Mouse (Mus musculus): ENCODE results near the gene Atrx.
"Not testable (repeated sequence)": the region's sequence is repeated elsewhere in the genome, so short reads cannot be mapped to it uniquely, and the experiment has no call there.

Gene Atrx

DNA sequence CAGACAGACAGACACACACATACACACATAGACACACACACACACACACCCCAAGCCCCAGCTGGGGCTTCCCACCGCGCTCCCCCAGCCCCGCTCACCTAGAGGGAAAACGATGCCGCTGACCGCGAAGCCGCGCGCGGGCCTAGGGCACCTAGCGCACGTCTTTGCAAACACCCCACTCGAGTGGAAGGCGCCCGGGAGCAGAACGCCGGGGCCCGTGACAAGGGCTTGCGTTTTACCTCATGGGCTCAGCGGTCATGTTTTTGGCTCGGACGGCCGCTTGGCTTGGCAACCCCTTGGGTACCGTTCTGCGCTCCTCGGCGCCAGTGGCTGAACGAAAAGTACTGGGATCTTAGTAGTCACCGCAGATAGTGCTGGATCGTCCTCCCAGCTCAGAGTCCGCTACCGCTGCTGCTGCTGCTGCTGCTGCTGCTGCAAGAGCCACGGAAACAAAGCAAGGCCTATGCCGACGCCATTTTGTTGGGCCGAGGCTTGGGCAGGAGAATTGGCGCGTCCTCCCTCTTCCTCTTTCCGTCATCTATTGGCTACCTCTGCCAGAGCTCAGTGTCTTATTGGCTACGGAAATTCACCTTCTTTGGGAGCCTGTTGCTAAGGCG, at the start of gene Atrx:
Gene Atrx, minus strand, starts transcription at position 543 of the 617 bp plus-strand sequence.
- peak; percentile 76 to 80 for DNase-seq

DNA sequence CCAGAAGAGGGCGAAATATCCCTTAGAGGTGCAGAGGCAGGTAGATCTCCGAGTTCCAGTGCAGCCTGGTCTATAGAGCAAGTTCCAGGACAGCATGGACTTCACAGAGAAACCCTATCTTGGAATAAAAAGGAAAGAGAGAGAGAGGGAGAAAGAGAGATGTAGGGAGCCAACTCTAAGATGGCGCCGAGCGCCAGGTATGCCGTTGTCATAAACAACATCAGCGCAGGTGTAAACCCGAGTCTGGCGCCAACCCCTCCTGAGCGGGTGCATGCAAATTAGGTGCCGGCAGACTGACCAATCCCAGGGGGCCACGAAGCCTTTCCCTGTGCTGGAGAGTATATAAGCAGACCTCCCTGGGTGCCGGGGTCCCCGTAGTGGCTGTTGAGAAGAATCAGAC, 27.9 kb upstream of the Atrx start:
- not testable (repeated sequence) for DNase-seq

DNA sequence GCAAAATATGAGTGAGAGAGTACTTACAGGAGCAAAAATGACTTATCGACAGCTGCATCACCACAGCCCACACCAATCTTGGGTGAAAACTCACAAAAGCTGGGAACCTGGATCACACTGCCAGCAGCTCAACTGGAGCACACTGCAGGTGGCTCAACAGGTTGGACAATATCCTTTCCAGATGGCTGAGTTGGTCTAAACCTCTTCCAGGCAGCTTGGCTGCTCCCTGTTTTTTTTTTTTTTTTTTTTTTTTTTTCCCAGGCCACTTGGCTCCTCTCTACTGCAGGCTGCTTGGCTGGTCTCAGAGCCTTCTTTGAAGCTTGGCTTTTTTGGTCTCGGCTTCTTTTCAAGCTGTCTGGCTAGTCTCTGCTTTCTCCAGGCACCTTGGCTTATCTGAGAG, 24.8 kb upstream of the Atrx start:
- DNase-seq = no peak

DNA sequence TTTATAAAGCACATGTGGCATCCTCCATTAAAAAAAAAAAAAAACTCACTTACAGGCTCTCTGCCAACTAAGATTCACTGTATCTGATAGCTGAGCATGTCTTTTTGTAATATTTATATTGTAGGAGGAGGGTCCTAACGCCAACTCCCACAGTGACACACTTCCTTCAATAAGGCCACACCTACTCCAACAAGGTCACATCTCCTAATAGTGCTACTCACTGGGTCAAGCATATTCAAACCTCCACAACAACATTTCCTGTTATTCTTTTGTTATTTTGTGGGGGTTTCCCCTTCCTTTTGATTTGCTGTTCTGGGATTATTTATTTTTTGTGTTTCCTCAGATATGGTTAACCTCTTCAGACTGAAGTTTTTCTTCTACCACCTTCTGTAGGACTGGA, 17.2 kb upstream of the Atrx start:
- DNase-seq = no peak

DNA sequence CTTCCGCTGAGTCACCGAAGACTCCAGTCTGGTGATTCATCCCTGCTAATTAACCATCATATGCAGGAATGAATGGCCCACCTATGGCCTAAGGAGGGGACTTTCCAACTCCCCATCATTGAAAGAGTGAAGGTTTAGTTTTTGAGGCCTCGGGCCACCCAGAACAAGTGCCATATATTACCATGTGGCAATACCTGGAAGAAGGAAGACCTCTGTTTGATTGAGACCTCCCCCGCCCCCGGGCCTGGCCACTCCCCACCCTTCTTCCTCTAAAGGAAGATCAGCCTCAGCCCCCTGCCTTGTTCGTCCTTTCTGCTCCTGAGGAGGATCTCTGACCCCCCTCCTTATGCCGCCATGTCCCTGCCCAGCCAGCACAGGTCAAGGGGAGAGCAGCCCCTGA, 10.0 kb upstream of the Atrx start:
- DNase-seq = no peak

DNA sequence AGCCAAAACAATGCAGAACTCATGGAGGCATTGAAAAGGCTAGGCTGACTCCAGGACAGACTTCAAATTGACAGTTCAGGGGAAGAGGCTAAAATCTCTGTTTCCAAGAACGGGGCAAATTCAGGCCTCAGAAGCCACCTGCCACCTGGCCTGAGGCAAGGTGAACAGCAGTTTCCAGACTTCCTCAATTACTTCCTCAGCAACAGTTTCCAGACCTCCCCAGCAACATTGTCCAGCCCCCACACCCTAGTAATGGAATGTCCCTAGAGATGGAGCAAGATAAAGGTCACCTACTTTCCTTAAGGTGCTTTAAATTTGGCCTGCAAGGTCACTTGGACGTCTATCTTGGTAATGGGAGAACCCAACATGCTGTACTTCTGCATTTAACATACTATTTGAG, 8.5 kb upstream of the Atrx start:
- no peak for DNase-seq

DNA sequence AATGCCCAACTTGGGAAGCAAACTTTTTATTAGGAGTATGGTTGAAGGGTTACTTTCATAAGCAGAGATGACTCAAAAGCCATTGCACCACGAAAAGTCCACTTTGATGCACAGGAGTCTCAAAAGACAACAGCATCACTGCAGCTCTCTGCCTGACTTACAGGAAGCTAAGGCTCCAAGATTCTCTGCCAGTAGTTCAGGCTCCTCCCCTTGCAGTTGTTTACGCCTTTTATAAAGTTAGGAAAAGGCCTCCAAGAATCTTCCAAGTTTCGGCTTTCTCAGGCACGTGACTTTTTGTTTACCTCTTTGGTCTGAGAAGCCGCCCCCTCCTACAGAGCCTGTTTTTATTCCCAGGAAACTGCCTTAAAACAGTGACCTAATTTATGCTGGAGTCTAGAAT, 5.1 kb upstream of the Atrx start:
- DNase-seq = peak in 1 of 2 experiments; percentile 22

DNA sequence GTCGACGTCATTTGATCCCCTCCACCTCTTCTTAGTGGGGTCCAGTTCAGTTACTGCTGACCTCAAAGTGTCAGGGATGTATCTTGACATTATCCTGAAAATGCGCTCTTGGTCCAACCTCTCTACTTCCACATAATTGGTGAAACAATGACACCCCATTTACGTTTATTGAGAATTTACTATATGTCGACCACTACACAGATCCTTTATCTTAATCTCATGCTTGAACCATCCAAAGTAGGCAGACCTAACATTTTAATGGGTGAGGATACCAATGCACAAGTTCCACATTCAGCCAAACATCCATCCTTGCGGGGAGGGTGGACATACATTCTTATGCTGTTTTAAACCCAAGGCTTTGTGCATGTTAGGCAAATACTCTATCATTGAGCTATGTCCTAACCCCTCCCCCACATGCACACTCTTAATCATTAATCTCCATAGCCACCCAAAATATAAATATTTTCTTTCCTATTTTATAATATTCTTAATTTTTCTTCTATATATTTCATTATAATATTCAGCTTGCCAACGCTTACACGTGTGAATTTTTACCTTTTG, 355 bp upstream of the Atrx start:
- DNase-seq = no peak

DNA sequence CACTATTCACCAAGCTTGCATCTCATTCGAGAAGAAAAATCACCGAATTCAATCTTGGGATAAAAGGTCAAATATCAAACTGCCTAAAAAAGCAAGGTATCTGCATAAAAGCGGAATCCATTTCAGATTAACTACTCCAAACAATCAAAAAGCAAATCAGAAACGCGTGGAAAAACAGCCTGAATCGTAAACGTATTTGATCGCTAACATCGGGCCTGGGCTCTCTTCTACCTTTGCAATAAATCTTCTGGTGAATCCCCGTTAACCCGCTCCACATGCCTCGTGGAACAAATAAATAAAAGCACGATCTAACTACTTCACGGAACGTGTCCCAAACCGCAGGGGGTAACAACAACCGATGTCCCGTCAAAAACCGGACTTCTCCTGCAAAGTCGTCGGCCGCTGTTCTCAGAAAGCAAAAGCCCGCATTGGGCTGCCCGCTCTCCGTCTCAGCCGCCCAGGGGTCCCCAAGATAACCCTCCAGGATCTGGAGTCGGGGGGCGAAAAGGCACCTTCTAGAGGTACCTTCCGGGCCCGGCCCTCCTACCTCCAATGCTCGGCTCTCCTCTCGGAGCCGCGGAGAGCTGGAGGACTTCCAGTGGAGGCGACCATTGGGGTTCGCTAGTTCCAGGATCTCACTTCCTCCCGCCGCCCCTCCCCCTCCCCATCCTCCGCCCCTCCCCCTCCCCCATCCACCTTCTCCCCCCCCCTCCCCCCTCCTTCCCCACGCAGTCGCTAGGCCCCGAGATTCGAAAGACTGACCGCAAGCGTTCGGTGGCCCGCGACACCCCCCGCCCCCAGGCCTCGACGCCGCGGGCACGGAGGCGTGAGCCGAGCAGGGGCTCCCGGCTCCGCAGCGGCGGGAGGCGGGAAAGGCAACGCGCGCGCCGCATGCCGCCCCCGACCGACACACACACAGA, 1.0 kb downstream of the Atrx start:
- peak; percentile 24 to 33 for DNase-seq

DNA sequence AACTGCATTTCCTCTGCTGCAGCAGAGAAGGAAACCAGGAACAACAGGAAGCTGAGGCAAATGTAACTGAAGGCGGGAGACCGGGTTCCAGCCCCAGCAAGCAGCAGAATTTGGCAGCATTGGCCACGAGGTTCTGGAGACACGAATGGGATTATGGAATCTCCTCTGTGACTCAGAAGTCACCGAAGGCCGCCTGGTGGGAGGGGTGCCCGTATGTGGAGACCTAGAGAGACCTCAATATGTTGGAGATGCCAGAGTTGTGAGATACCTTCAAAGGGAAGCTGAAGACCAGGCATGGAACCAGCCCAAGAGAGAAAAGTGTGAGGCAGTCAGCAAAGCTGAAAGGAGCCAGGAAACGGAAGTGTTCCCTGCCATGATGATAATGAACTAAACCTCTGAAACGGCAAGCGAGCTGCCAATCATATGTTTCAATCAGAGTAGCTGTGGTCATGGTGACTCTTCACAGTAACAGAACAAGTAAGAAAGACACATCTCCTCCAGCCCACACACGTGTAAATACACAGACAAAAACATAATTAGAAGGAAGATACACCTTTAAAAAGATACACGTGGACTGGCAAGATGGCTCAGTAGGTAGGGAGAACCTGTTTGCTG, 3.0 kb downstream of the Atrx start:
- DNase-seq = no peak

DNA sequence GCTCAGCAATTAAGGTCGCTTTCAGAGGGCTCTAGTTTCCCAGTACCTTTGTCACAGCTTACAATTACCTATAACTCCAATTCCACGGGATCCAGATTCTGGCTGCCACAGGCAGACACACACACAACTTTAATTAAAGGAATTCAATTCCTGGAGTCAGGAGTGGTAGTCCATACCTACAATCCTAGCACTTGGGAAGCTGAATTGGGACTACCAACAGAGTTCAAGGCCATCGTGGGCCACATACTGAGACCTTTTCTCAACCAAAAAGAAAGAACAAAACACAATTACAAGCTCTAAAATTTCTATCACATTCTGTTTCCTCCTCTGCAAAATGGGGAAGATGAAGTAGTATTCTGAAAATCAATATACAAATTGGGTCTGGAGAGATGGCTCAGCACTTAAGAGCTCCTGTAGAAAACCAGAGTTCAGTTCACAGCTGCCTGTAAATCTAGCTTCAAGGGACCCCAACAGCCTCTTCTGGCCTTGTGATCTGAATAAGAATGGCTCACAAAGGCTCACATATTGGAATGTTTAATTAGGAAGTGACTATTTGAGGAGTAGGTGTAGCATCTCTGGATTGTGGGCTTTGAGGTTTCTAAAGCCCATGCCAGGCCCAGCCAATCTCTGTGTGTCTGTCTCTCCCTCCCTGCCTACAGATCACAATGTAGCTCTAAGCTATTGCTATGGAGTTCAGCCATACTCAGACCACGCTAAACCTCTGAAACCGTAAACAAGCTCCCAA, 4.7 kb downstream of the Atrx start:
- no peak for DNase-seq

DNA sequence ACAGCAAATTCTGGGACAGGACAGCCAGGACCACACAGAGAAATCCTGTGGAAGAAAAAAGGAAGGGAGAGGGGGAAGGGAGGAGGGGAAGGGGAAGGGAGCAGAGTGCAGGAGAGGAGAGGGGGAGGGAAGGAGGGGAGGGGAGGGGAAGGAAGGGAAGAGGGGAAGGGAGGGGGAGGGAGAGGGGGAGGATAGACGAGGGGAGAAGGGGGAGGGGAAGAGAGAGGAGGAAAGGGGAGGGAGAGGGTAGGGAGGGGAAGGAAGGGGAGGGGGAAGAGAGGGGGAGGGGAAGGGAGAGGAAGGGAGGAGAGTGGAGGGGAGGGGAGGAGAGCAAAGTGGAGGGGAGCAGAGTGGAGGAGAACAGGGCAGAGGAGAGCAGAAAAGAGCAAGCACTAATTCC, 5.3 kb downstream of the Atrx start:
- no peak for DNase-seq

DNA sequence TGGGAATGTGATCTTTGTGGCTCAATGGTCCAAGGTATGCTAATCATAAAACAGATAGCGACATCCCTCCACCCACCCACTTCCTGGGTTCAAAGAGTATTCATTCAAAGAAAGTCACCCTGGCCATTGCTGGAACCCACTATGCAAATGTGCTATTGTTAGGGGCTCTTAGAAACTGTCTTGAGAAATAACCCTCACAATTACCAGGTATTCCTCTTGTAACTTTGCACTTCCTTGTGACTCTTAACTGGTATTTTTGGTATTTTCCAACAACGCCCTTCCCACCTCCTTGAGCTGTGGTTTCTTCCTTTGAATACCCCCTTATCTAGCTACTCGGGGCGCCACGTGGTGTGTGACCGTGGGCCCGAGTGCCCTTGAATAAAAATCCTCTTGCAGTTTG, 6.2 kb downstream of the Atrx start:
- DNase-seq = not testable (repeated sequence)

DNA sequence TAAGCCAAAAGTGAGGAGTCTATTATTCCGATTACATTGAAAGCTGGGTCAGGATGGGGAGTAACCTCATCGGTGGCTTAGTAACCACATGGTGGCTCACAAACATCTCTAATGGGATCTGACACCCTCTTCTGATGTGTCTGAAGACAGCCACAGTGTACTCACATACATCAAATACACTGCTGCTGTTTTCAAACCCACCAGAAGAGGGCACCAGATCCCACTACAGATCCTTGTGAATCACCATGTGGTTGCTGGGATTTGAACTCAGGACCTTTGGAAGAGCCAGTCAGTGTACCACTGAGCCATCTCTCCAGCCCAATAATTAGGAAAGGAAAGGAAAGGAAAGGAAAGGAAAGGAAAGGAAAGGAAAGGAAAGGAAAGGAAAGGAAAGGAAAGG, 7.8 kb downstream of the Atrx start:
- peak in 1 of 2 experiments; percentile 34 for DNase-seq

DNA sequence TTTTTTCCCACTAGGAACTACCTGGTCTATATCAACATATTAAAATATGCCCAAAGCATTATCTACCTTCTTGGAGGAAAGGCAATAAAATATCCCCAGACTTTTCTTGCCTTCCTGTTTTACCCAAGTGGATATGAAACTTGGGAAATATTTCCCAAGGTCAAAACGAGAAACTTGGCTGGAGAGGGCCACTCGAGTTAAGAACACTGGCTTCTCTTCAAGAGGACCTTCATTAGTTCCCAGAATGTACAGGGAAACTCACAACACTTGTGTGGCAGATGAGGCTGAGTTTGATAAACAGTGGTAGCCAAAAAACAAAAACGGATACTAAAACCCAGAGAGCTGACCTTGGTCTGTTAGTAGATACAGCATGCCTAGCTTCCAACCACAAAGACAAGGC, 17.5 kb downstream of the Atrx start:
- DNase-seq = no peak

DNA sequence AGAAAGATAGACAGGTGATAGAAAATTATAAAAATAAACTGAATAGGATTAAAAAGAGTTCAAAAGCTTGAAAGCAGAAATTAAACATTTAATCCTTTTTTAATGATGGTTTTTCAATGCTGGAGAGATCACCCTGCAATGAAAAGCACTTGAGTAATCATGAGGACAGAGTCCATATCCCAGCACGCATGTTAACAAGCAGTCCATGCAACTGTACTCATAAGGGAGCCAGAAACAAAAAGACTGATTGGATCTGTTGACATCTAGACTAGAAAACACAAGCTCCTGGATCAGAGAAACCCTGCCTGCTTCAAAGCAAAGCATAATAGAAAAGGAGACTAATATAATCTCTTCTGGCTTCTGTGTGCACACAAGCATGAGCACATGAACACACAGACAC, 27.6 kb downstream of the Atrx start:
- DNase-seq = no peak

DNA sequence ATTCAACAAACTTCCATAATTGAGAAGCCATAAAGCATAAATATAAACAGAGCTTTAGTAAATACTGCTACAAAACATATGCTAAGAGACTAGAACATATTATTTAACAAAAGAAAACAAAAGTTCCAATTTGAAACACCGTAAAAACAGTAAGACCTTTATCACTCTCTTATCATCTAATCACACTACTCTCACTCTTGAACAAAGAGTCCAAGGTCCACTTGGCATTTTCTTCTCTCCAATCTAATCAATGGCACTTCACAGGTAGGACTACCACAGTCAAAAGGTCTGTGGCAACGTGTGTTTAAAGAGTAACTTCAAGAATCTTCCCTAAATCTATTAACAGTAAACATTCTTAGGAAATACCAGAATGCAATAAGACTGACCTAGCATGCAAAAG, 42.3 kb downstream of the Atrx start:
- no peak for DNase-seq

DNA sequence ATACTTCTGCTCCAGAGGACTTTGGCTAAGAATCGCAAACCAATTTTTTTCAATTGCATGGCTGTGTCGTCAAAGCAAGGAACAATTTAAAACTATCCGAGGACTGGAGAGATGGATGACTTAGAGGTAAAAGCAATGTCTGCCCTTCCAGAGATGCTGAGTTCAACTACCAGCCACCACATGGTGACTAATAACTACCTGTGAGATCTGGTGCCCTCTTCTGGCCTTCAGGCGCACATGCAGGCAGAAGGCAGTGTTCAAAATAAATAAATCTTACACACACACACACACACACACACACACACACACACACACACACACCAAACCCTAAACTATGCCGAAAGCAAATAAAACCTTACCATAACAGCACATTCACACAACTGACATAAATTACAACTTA, 64.8 kb downstream of the Atrx start:
- no peak for DNase-seq

DNA sequence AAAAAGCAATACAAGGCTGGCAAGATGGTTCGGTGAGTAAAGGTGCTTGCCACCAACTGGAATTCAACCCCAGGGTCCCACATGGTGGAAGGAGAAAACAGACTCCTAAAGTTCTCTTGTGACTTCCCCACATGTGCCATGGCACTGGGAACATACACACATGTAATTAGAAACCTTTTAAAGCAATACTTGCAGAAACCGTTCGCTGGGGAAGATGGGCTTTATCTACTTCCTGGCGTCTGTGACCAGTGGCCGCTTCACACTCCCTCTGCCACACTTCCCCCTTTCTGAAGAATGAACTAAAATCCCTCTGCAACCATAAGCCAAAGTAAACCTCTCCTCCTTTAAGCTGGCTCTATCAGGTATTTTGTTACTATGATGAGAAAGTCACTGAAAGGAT, 104.7 kb downstream of the Atrx start:
- no peak for DNase-seq

DNA sequence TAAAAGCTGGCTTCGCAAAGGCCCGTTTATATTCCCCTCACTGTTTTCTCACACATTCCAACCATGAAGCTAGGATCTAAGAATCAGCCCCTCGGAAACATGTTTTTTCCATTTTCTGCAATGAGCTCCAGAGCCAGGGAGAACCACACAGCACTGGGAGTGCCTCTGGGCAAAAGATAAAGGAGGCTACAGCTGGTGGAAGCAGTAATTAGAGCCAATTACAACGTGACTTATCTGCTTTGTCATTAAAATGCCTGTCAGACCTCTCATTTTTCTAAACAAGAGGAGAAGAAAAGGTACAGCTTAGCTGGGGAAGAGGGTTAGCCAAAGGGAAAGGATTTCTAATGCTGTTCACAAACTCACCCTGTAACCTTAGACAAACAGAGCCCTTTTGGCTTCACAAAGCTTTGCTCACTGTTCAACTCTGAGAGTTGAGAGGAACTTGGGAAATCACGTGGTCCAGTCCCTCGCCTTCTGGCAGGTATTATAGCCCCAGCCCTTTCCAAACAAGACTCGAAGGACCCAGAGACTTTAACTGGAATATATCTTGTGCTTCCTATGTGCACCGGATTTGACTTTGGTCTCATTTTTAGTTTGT, 134.3 kb downstream of the Atrx start:
- no peak for DNase-seq

DNA sequence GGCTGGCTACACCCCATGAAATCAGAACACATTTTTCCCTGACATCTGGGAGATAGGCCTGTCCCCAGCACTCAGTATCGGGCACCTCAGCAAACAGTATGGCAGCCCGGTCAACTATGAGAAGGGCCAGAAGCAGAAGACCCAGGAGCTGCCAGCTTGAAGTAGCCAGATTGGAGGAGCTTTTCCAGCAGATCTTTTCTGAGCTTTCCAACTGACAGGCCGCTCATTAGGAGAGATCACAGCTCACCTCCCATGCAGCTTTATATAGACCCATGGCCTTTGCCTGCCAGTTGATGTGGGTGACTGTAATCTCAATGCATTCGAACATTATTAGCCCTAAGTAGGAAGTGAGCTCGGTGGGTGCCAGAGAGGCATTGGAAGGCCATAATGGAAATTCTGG, 155.9 kb downstream of the Atrx start:
- no peak for DNase-seq

DNA sequence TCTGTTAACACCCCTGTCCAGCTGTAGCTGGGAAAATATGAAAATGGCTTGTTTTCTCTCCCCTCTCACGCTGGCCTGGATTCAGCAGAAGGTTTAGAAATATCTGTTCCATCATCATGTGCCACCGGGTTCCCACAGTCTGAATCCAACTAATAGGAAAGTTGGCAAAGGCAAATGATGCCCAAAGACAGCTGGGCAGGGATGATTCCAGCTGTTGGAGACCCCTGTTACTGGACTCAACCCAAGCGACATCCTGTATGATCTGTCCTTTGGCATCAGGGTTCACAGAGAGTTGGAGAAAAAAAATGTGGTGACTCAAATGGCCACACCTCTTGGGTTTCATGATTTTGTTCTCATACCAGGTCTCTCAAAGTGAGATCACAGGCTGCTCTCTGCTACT, 161.3 kb downstream of the Atrx start:
- no peak for DNase-seq
